Mouse (Mus musculus): ENCODE data around the gene Tbc1d10b. TPM values are rescaled to one million over a fixed set of nuclear protein-coding genes. Genes with fewer than 3 reads are reported as not detected.

Tbc1d10b gene
- polyA plus RNA-seq (2015; fragmentation: Nextera tagmentation; extraction: Ambion mirVana) = 8.3 and 8.6 TPM in 2 replicates

GRCm38 (mm10) chr7:127208295-127208552 is at the start of gene Tbc1d10b:
Gene Tbc1d10b (minus strand): TSS chr7:127208468.
- Histone ChIP-seq H3K9me3 (ENCODE audit: low read length) (no peaks in the 10 kb centered on the region), H3K9ac (replicated peaks) (peak within 1 kb of the TSS; percentile 91), H3K27me3 (ENCODE audit: insufficient read depth, low read length) (no peaks in the 10 kb centered on the region), H3K4me3 (ENCODE audit: low read depth, low read length) (peak within 1 kb of the TSS; percentile 67), H3K27ac (ENCODE audit: low read depth) (peak within 1 kb of the TSS; percentile 84), H3K4me2 (ENCODE audit: low read depth, low read length) (peak within 1 kb of the TSS; percentile 79), H3K4me1 (ENCODE audit: insufficient read depth) (peaks cover 32% of the 10 kb centered on the region), H3K36me3 (replicated peaks; ENCODE audit: insufficient read depth, low read length) (peaks cover 10% of the 10 kb centered on the region)
- WGBS (ENCODE audit: insufficient replicate concordance) = 0% methylated on average over 16 of the region's 44 CpGs
- DNase-seq = no peak
- peak; percentile 40 for ATAC-seq
- TF ChIP-seq CTCF (IDR thresholded peaks at IDR 0.05; ENCODE audit: low read depth) = no peak
- TF ChIP-seq EP300 (IDR thresholded peaks at IDR 0.05; ENCODE audit: low read depth) = no peak

GRCm38 (mm10) chr7:127256518-127256917 is 48.2 kb upstream of the Tbc1d10b start:
- 76% methylated on average over 5 of the region's 5 CpGs for WGBS (ENCODE audit: insufficient replicate concordance)
- Histone ChIP-seq H3K27ac (ENCODE audit: low read depth) (0 out of 2 replicates have a peak overlapping the region, but pooled peaks have one; percentile 18), H3K9me3 (ENCODE audit: low read length) (no peaks in the 10 kb centered on the region), H3K4me2 (ENCODE audit: low read depth, low read length) (no peak overlapping the region), H3K27me3 (ENCODE audit: insufficient read depth, low read length) (no peaks in the 10 kb centered on the region), H3K4me1 (ENCODE audit: insufficient read depth) (peaks cover 46% of the 10 kb centered on the region), H3K36me3 (replicated peaks; ENCODE audit: insufficient read depth, low read length) (peaks cover 5% of the 10 kb centered on the region), H3K4me3 (ENCODE audit: low read depth, low read length) (no peak overlapping the region), H3K9ac (replicated peaks) (no peak overlapping the region)
- no peak for TF ChIP-seq EP300 (IDR thresholded peaks at IDR 0.05; ENCODE audit: low read depth)
- TF ChIP-seq CTCF (IDR thresholded peaks at IDR 0.05; ENCODE audit: low read depth) = no peak
- no peak for ATAC-seq
- no peak for DNase-seq

GRCm38 (mm10) chr7:127255965-127256364 is 47.7 kb upstream of the Tbc1d10b start:
- TF ChIP-seq EP300 (IDR thresholded peaks at IDR 0.05; ENCODE audit: low read depth) = no peak
- no peak for TF ChIP-seq CTCF (IDR thresholded peaks at IDR 0.05; ENCODE audit: low read depth)
- no peak overlapping the region for H3K4me3 ChIP-seq (ENCODE audit: low read depth, low read length)
- peaks cover 41% of the 10 kb centered on the region for H3K4me1 ChIP-seq (ENCODE audit: insufficient read depth)
- H3K9ac ChIP-seq (replicated peaks) = no peak overlapping the region
- no peaks in the 10 kb centered on the region for H3K27me3 ChIP-seq (ENCODE audit: insufficient read depth, low read length)
- peaks cover 5% of the 10 kb centered on the region for H3K36me3 ChIP-seq (replicated peaks; ENCODE audit: insufficient read depth, low read length)
- no peaks in the 10 kb centered on the region for H3K9me3 ChIP-seq (ENCODE audit: low read length)
- no peak for DNase-seq
- H3K4me2 ChIP-seq (ENCODE audit: low read depth, low read length) = no peak overlapping the region
- WGBS (ENCODE audit: insufficient replicate concordance) = 54% methylated on average over 2 of the region's 2 CpGs
- no peak overlapping the region for H3K27ac ChIP-seq (ENCODE audit: low read depth)
- ATAC-seq = no peak

GRCm38 (mm10) chr7:127255008-127255407 is 46.7 kb upstream of the Tbc1d10b start:
- 15% methylated on average over 4 of the region's 4 CpGs for WGBS (ENCODE audit: insufficient replicate concordance)
- peaks cover 8% of the 10 kb centered on the region for H3K36me3 ChIP-seq (replicated peaks; ENCODE audit: insufficient read depth, low read length)
- no peak for TF ChIP-seq EP300 (IDR thresholded peaks at IDR 0.05; ENCODE audit: low read depth)
- TF ChIP-seq CTCF (IDR thresholded peaks at IDR 0.05; ENCODE audit: low read depth) = no peak
- no peaks in the 10 kb centered on the region for H3K9me3 ChIP-seq (ENCODE audit: low read length)
- H3K27ac ChIP-seq (ENCODE audit: low read depth) = peak overlapping the region; percentile 78
- no peaks in the 10 kb centered on the region for H3K27me3 ChIP-seq (ENCODE audit: insufficient read depth, low read length)
- peak overlapping the region; percentile 96 for H3K4me2 ChIP-seq (ENCODE audit: low read depth, low read length)
- ATAC-seq (no peak), DNase-seq (no peak)
- peak overlapping the region; percentile 65 for H3K9ac ChIP-seq (replicated peaks)
- peaks cover 39% of the 10 kb centered on the region for H3K4me1 ChIP-seq (ENCODE audit: insufficient read depth)
- H3K4me3 ChIP-seq (ENCODE audit: low read depth, low read length) = peak overlapping the region; percentile 68

GRCm38 (mm10) chr7:127253821-127254769 is 45.8 kb upstream of the Tbc1d10b start:
- under 1% methylated on average over 135 of the region's 136 CpGs for WGBS (ENCODE audit: insufficient replicate concordance)
- TF ChIP-seq EP300 (IDR thresholded peaks at IDR 0.05; ENCODE audit: low read depth) = no peak
- TF ChIP-seq CTCF (IDR thresholded peaks at IDR 0.05; ENCODE audit: low read depth) = no peak
- Histone ChIP-seq H3K36me3 (replicated peaks; ENCODE audit: insufficient read depth, low read length) (peaks cover 15% of the 10 kb centered on the region), H3K27ac (ENCODE audit: low read depth) (peak overlapping the region; percentile 78), H3K4me1 (ENCODE audit: insufficient read depth) (peaks cover 31% of the 10 kb centered on the region), H3K27me3 (ENCODE audit: insufficient read depth, low read length) (no peaks in the 10 kb centered on the region), H3K4me3 (ENCODE audit: low read depth, low read length) (peak overlapping the region; percentile 68), H3K4me2 (ENCODE audit: low read depth, low read length) (peak overlapping the region; percentile 96), H3K9ac (replicated peaks) (peak overlapping the region; percentile 65), H3K9me3 (ENCODE audit: low read length) (no peaks in the 10 kb centered on the region)
- DNase-seq (peak; percentile 95), ATAC-seq (peak; percentile 92)

- H3K36me3 ChIP-seq (replicated peaks; ENCODE audit: insufficient read depth, low read length) = peaks cover 15% of the 10 kb centered on the region
- peaks cover 29% of the 10 kb centered on the region for H3K4me1 ChIP-seq (ENCODE audit: insufficient read depth)
- peak overlapping the region; percentile 78; the same call in 1 of the 2 replicates for H3K27ac ChIP-seq (ENCODE audit: low read depth)
- no peak for DNase-seq
- TF ChIP-seq EP300 (IDR thresholded peaks at IDR 0.05; ENCODE audit: low read depth) = no peak
- no peak for TF ChIP-seq CTCF (IDR thresholded peaks at IDR 0.05; ENCODE audit: low read depth)
- peak overlapping the region; percentile 68 for H3K4me3 ChIP-seq (ENCODE audit: low read depth, low read length)
- 70% methylated on average over 6 of the region's 6 CpGs for WGBS (ENCODE audit: insufficient replicate concordance)
- no peak for ATAC-seq
- no peaks in the 10 kb centered on the region for H3K27me3 ChIP-seq (ENCODE audit: insufficient read depth, low read length)
- H3K9me3 ChIP-seq (ENCODE audit: low read length) = no peaks in the 10 kb centered on the region
- H3K9ac ChIP-seq (replicated peaks) = peak overlapping the region; percentile 65
- peak overlapping the region; percentile 96 for H3K4me2 ChIP-seq (ENCODE audit: low read depth, low read length)
Measured at GRCm38 (mm10) chr7:127253341-127253740, 45.1 kb upstream of the Tbc1d10b start.
